Mouse (Mus musculus) neural tube, embryonic 12.5 days (tissue): Measurements from ENCODE around the gene Tarm1. TPM values are rescaled to one million over a fixed set of nuclear protein-coding genes. Genes with fewer than 3 reads are reported as not detected.

Experiments
- ATAC-seq: fragments of 200-750 bp; cut with Nextera tagmentation; 2 replicates; pipeline ENCODE4 v1.8.0; 2017; ENCODE audit warnings: low read depth, mild to moderate bottlenecking, moderate TSS enrichment, moderate library complexity; ENCODE audit not compliant: low FRiP score
- H3K27ac ChIP-seq: fragments of 300-500 bp; sonication (generic); 2 replicates; pipeline ENCODE4 v1.5.1; 2016
- H3K27me3 ChIP-seq: fragments of 300-500 bp; sonication (generic); replicated peaks from 2 replicates; pipeline ENCODE4 v1.6.1; 2016; ENCODE audit warnings: mild to moderate bottlenecking
- H3K36me3 ChIP-seq: fragments of 300-500 bp; sonication (generic); 2 replicates; pipeline ENCODE4 v1.6.1; 2016; ENCODE audit warnings: mild to moderate bottlenecking
- H3K4me1 ChIP-seq: fragments of 300-500 bp; sonication (generic); 2 replicates; pipeline ENCODE4 v1.6.1; 2016
- H3K4me2 ChIP-seq: fragments of 300-500 bp; sonication (generic); replicated peaks from 2 replicates; pipeline ENCODE4 v1.6.1; 2016; ENCODE audit warnings: mild to moderate bottlenecking
- H3K4me3 ChIP-seq: fragments of 300-500 bp; sonication (generic); 2 replicates; pipeline ENCODE4 v1.5.1; 2016
- H3K9ac ChIP-seq: fragments of 300-500 bp; sonication (generic); 2 replicates; pipeline ENCODE4 v1.6.1; 2016; ENCODE audit warnings: mild to moderate bottlenecking
- H3K9me3 ChIP-seq: fragments of 300-500 bp; sonication (generic); 2 replicates; pipeline ENCODE4 v1.6.1; 2016; ENCODE audit warnings: mild to moderate bottlenecking
- WGBS: fragments of 180-500 bp; shearing (Covaris S2); methylation state at CpG from one replicate; pipeline ENCODE4 v1.1.7; 2016; 5-methylcytosine and 5-hydroxymethylcytosine counted together
- polyA plus RNA-seq: library from polyadenylated mRNA; unstranded; fragments of >200 nt; fragmentation: Nextera tagmentation; extraction: Ambion mirVana; gene quantifications from 2 replicates; pipeline ENCODE4 v1.2.1, GENCODE M21; 2016

Tarm1 gene
- polyA plus RNA-seq = not detected in 2 replicates

DNA sequence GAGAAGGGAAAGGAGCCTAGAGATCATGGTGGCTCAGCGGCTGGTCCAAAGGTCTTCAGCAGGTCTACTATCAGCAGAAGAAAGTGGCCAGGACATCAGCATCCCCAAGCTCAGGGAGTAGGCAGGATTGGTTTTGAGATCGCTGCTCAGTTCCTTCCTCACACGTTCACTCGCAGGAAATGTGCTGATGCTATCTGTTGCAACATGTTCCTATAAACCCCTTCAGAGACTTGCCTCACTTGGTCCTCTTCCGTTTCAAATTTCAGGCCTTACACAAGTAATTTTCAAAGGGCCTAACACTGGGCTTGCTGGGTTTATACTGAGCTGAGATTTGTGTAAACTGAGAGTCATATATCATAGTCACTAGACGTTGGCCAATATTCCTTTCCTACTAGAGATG, at the start of gene Tarm1:
Tarm1 (minus strand) TSS at position 186 of the 400 bp plus-strand sequence.
- Histone ChIP-seq H3K27me3 (no peaks in the 10 kb centered on the region), H3K9me3 (no peaks in the 10 kb centered on the region), H3K4me3 (no peak within 1 kb of the TSS), H3K9ac (no peak within 1 kb of the TSS), H3K4me1 (no peaks in the 10 kb centered on the region), H3K4me2 (no peak within 1 kb of the TSS), H3K27ac (no peak within 1 kb of the TSS), H3K36me3 (no peaks in the 10 kb centered on the region)
- WGBS = 88% methylated on average over 6 of the region's 6 CpGs
- no peak for ATAC-seq

GRCm38 (mm10) chr7:3505913-3506312, 3.5 kb upstream of the Tarm1 start:
- H3K4me3 ChIP-seq = no peak overlapping the region
- H3K27ac ChIP-seq = no peak overlapping the region
- no peaks in the 10 kb centered on the region for H3K36me3 ChIP-seq
- no peaks in the 10 kb centered on the region for H3K4me1 ChIP-seq
- no peak overlapping the region for H3K4me2 ChIP-seq
- 79% methylated on average over 3 of the region's 3 CpGs for WGBS
- H3K9ac ChIP-seq = no peak overlapping the region
- H3K9me3 ChIP-seq = no peaks in the 10 kb centered on the region
- no peaks in the 10 kb centered on the region for H3K27me3 ChIP-seq
- no peak for ATAC-seq

DNA sequence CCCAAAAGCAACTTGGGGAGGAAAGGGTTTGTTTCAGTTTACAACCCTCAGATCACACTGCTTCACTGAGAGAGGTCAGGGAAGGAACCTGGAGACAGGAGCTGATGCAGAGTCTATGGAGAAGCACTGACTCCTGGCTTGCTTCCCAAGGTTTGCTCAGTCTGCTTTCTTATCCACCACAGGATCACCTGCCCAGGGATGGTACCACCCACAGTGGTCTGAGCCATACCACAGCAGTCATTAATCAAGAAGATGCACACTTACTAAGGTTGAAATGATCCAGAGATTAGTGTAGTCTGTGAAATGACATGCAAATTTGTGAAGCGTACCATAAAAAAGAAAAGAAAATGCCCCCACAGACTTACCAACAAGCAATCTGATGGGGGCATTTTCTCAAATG, 2.0 kb downstream of the Tarm1 start:
- Histone ChIP-seq H3K36me3 (no peaks in the 10 kb centered on the region), H3K9ac (no peak overlapping the region), H3K4me1 (no peaks in the 10 kb centered on the region), H3K27me3 (no peaks in the 10 kb centered on the region), H3K9me3 (no peaks in the 10 kb centered on the region), H3K27ac (no peak overlapping the region), H3K4me2 (no peak overlapping the region), H3K4me3 (no peak overlapping the region)
- WGBS = 93% methylated on average over 1 of the region's 1 CpGs
- ATAC-seq = no peak

DNA sequence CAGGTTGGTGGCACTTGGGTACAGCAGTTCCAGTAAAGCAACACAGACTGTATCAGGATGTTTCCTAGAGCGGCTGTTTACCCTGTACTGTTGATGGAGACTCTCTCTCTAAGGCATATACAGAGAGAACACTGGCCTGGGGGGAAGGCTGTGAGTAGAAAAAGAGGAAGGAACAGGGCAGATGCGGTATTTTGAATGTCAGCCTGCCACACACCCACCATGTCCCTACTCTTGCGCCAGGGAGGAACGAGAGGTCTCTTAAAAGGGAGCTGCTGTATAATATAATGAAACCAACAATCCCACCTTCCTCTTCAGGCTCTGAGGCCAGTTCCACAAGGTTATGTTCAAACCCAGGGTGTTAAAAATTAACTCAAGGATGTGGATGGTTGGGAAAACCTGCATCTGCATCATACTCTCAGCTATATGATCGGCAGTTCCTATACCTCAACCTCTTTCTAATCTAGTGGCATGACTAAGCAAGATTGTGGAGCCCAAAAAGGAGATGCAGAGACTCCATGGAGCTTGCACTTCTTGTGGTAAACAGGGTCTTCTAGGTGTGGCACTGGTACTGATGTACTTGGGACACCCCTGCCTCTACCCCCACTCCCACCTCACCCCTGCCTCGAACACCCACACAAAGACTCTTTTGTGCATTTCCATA, 20.3 kb downstream of the Tarm1 start:
- Histone ChIP-seq H3K4me1 (no peaks in the 10 kb centered on the region), H3K36me3 (no peaks in the 10 kb centered on the region), H3K27me3 (no peaks in the 10 kb centered on the region), H3K4me2 (no peak overlapping the region), H3K9ac (no peak overlapping the region), H3K9me3 (no peaks in the 10 kb centered on the region), H3K4me3 (no peak overlapping the region), H3K27ac (no peak overlapping the region)
- 91% methylated on average over 6 of the region's 6 CpGs for WGBS
- no peak for ATAC-seq

- no peak overlapping the region for H3K9ac ChIP-seq
- H3K4me3 ChIP-seq = no peak overlapping the region
- no peaks in the 10 kb centered on the region for H3K27me3 ChIP-seq
- no peaks in the 10 kb centered on the region for H3K9me3 ChIP-seq
- no peak for ATAC-seq
- H3K27ac ChIP-seq = no peak overlapping the region
- WGBS = 81% methylated on average over 5 of the region's 5 CpGs
- H3K4me2 ChIP-seq = no peak overlapping the region
- 0 out of 2 replicates have a peak, but pooled peaks cover 2% of the 10 kb centered on the region for H3K4me1 ChIP-seq
- no peaks in the 10 kb centered on the region for H3K36me3 ChIP-seq
These were observed 25.7 kb downstream of the Tarm1 start for GRCm38 (mm10) chr7:3476728-3477127.

- Histone ChIP-seq H3K4me1 (0 out of 2 replicates have a peak, but pooled peaks cover 2% of the 10 kb centered on the region), H3K27ac (no peak overlapping the region), H3K4me2 (peak overlapping the region; percentile 46), H3K9me3 (no peaks in the 10 kb centered on the region), H3K36me3 (no peaks in the 10 kb centered on the region), H3K4me3 (no peak overlapping the region), H3K9ac (no peak overlapping the region), H3K27me3 (no peaks in the 10 kb centered on the region)
- WGBS = 7% methylated on average over 19 of the region's 19 CpGs
- no peak for ATAC-seq
These were observed 27.9 kb downstream of the Tarm1 start for GRCm38 (mm10) chr7:3474291-3475080.

DNA sequence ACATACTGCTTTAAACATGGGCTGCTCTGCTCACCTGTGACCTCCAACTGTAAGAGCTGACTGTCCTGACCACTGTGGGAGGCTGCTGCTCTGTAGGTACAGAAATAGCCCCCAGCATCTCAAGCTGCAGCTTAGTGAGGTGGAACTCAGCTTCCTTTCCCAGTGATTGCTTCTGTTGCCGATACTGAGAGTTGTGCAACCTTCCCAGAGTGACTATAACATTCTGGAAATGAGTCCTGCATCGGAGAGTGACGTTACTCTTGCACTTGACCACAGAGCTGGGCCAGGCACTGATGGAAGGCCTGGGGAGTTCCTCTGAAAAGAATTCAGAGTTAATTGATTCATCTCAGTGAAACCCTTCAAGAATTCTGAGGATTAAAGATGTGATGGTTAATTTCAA, 29.6 kb downstream of the Tarm1 start:
- no peak overlapping the region for H3K4me2 ChIP-seq
- no peaks in the 10 kb centered on the region for H3K27me3 ChIP-seq
- 89% methylated on average over 3 of the region's 3 CpGs for WGBS
- 0 out of 2 replicates have a peak, but pooled peaks cover 2% of the 10 kb centered on the region for H3K4me1 ChIP-seq
- no peak overlapping the region for H3K4me3 ChIP-seq
- H3K9me3 ChIP-seq = no peaks in the 10 kb centered on the region
- H3K27ac ChIP-seq = no peak overlapping the region
- H3K9ac ChIP-seq = no peak overlapping the region
- H3K36me3 ChIP-seq = no peaks in the 10 kb centered on the region
- ATAC-seq = no peak

DNA sequence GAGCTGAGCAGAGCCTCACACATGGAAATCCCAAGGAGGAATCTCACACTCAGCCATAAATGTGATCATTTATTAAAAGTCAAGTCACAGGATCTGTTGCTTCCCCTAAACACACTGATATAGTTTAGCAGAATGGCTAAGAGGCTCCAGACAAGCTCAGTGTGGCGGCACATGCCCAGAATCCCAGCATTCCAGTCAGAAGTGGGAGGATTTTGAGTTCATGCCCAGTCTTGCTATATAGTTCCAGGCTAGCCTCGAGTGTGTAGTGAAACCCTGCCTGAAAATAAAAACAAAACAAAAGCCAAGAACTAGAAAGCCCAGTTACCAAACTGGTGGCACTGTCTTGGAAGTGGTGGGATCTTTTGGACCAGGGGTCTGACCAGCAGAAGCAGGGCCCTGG, 33.8 kb downstream of the Tarm1 start:
- no peaks in the 10 kb centered on the region for H3K36me3 ChIP-seq
- H3K27me3 ChIP-seq = no peaks in the 10 kb centered on the region
- ATAC-seq = no peak
- no peak overlapping the region for H3K4me2 ChIP-seq
- no peak overlapping the region for H3K9ac ChIP-seq
- H3K27ac ChIP-seq = no peak overlapping the region
- H3K9me3 ChIP-seq = no peaks in the 10 kb centered on the region
- no peak overlapping the region for H3K4me3 ChIP-seq
- H3K4me1 ChIP-seq = no peaks in the 10 kb centered on the region
- WGBS = 77% methylated on average over 2 of the region's 2 CpGs

DNA sequence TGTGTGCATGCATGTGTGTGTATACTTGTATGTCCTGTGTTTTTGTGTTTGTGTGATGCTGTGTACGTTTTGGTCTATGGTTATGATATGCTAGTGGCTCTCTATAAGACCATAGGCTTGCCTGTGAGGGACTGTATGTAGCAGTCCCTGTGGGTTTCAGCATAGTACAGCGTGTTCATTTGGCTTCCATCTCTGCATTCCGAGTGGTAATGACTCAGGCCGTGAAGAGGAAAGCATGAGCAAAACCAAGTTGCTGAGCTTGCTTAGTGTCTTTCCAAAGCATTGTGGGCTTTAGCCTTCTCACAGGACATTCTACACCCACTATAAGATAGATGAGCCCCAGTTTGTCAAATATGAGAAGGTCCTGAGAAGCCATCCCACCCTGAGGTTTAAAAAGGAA, 39.1 kb downstream of the Tarm1 start:
- H3K9ac ChIP-seq = no peak overlapping the region
- 86% methylated on average over 4 of the region's 4 CpGs for WGBS
- H3K9me3 ChIP-seq = no peaks in the 10 kb centered on the region
- no peaks in the 10 kb centered on the region for H3K4me1 ChIP-seq
- H3K4me3 ChIP-seq = no peak overlapping the region
- H3K27ac ChIP-seq = no peak overlapping the region
- H3K36me3 ChIP-seq = no peaks in the 10 kb centered on the region
- H3K27me3 ChIP-seq = no peaks in the 10 kb centered on the region
- no peak for ATAC-seq
- no peak overlapping the region for H3K4me2 ChIP-seq

DNA sequence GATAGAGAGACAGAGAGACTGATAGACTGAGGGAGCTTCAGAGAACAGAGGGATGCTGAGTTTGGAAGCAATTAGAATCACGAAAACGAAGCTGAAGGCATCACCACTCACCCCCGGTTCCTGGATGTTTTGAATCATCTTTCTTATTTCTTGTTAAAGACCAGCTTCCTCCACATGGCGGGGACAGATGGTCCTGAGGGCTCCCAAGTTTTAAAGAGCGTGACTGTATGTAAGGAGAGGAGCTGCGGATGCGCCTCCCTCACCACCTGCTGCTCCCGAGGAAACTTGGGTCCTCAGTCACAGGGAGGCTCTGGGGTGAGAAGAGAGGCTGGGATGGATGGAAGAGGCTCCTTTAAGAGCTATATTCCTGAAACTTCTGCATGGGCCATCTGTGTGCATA, 42.2 kb downstream of the Tarm1 start:
- 79% methylated on average over 8 of the region's 8 CpGs for WGBS
- H3K27ac ChIP-seq = no peak overlapping the region
- ATAC-seq = no peak

DNA sequence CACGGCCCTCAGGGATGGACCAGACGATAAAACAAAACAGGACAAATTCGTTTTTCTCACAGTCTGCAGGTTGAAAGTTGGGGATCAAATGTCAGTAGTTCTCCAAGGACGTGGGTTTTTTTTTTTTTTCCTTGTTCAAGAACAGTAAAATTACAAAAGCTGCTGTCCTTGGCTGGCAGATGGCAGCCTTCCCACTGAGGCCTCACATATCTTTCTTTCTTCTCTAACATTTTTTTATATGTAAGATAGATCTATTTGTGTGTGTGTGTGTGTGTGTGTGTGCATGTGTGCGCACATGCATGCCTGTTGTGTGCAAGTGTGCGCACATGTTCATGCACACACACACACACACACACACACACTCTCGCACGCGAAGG, 44.6 kb downstream of the Tarm1 start:
- Histone ChIP-seq H3K27ac (no peak overlapping the region), H3K4me1 (no peaks in the 10 kb centered on the region), H3K9ac (no peak overlapping the region), H3K4me3 (no peak overlapping the region), H3K36me3 (no peaks in the 10 kb centered on the region), H3K27me3 (no peaks in the 10 kb centered on the region), H3K9me3 (no peaks in the 10 kb centered on the region), H3K4me2 (no peak overlapping the region)
- no peak for ATAC-seq
- WGBS = 79% methylated on average over 9 of the region's 9 CpGs

More for the DNA sequence above, 42.2 kb downstream of the Tarm1 start:
- Histone ChIP-seq H3K9me3 (no peaks in the 10 kb centered on the region), H3K9ac (no peak overlapping the region), H3K4me3 (no peak overlapping the region), H3K4me2 (no peak overlapping the region), H3K27me3 (no peaks in the 10 kb centered on the region), H3K4me1 (no peaks in the 10 kb centered on the region), H3K36me3 (no peaks in the 10 kb centered on the region)

- 94% methylated on average over 10 of the region's 10 CpGs for WGBS
- H3K27me3 ChIP-seq = no peaks in the 10 kb centered on the region
- no peaks in the 10 kb centered on the region for H3K9me3 ChIP-seq
- H3K36me3 ChIP-seq = no peaks in the 10 kb centered on the region
- H3K9ac ChIP-seq = no peak overlapping the region
- no peaks in the 10 kb centered on the region for H3K4me1 ChIP-seq
- H3K4me2 ChIP-seq = no peak overlapping the region
- ATAC-seq = no peak
- H3K27ac ChIP-seq = no peak overlapping the region
- no peak overlapping the region for H3K4me3 ChIP-seq
These were observed 45.1 kb downstream of the Tarm1 start for GRCm38 (mm10) chr7:3457111-3457840.
